Mouse (Mus musculus) ES-E14 (cell line): ENCODE measurements around the gene Actr3.

Experiments
- MAFK ChIP-seq: IDR thresholded peaks from 2 replicates; pipeline ENCODE4 v1.6.1; 2014; ENCODE audit warnings: mild to moderate bottlenecking, low read depth, low read length, inconsistent platforms; ENCODE audit not compliant: insufficient read depth
- ZNF384 ChIP-seq: IDR thresholded peaks from 2 replicates; pipeline ENCODE4 v1.6.1; 2012; ENCODE audit warnings: low read depth, low read length, inconsistent platforms

GRCm38 (mm10) chr1:125428315-125428714 is 7.2 kb downstream of the Actr3 start:
- no peak for TF ChIP-seq MAFK
- TF ChIP-seq ZNF384, result no peak
